Mouse (Mus musculus): ENCODE measurements at regions not wholly inside any gene's neighbourhood (a gene's known extent, or its start where the extent isn't known, plus 50 kb on each side); places are given as distances from the start of the nearest gene placed in this dataset.
"Not testable (repeated sequence)": the region's sequence is repeated elsewhere in the genome, so short reads cannot be mapped to it uniquely, and the experiment has no call there.

GRCm38 (mm10) chr16:26860566-26860965, 130.9 kb downstream of the Gmnc start:
- Histone ChIP-seq H3K27me3 (ENCODE audit: insufficient read depth, low read length) (no peaks in the 10 kb centered on the region), H3K9me3 (ENCODE audit: low read length) (peaks cover 20% of the 10 kb centered on the region), H3K36me3 (ENCODE audit: insufficient read depth, low read length) (no peaks in the 10 kb centered on the region), H3K4me3 (replicated peaks; ENCODE audit: low read length) (no peak overlapping the region), H3K4me1 (replicated peaks; ENCODE audit: low read depth, low read length) (no peaks in the 10 kb centered on the region)
- TF ChIP-seq CTCF (conservative IDR thresholded peaks at IDR 0.05; ENCODE audit: low read length) = no peak
- TF ChIP-seq POU5F1 (IDR thresholded peaks at IDR 0.05; ENCODE audit: borderline replicate concordance, low read length) = no peak
- TF ChIP-seq NANOG (IDR thresholded peaks at IDR 0.05; ENCODE audit: borderline replicate concordance, low read length) = no peak

GRCm38 (mm10) chr16:26849191-26849590, 142.3 kb downstream of the Gmnc start:
- no peaks in the 10 kb centered on the region for H3K9me3 ChIP-seq (ENCODE audit: low read length)
- no peaks in the 10 kb centered on the region for H3K36me3 ChIP-seq (ENCODE audit: insufficient read depth, low read length)
- no peaks in the 10 kb centered on the region for H3K27me3 ChIP-seq (ENCODE audit: insufficient read depth, low read length)
- H3K4me3 ChIP-seq (replicated peaks; ENCODE audit: low read length) = no peak overlapping the region
- no peaks in the 10 kb centered on the region for H3K4me1 ChIP-seq (replicated peaks; ENCODE audit: low read depth, low read length)
- no peak for TF ChIP-seq NANOG (IDR thresholded peaks at IDR 0.05; ENCODE audit: borderline replicate concordance, low read length)
- no peak for TF ChIP-seq CTCF (conservative IDR thresholded peaks at IDR 0.05; ENCODE audit: low read length)
- no peak for TF ChIP-seq POU5F1 (IDR thresholded peaks at IDR 0.05; ENCODE audit: borderline replicate concordance, low read length)

- TF ChIP-seq POU5F1 (IDR thresholded peaks at IDR 0.05; ENCODE audit: borderline replicate concordance, low read length) = no peak
- no peak for TF ChIP-seq NANOG (IDR thresholded peaks at IDR 0.05; ENCODE audit: borderline replicate concordance, low read length)
- no peak for TF ChIP-seq CTCF (conservative IDR thresholded peaks at IDR 0.05; ENCODE audit: low read length)
- Histone ChIP-seq H3K4me1 (replicated peaks; ENCODE audit: low read depth, low read length) (no peaks in the 10 kb centered on the region), H3K4me3 (replicated peaks; ENCODE audit: low read length) (no peak overlapping the region), H3K9me3 (ENCODE audit: low read length) (no peaks in the 10 kb centered on the region), H3K36me3 (ENCODE audit: insufficient read depth, low read length) (no peaks in the 10 kb centered on the region), H3K27me3 (ENCODE audit: insufficient read depth, low read length) (no peaks in the 10 kb centered on the region)
These were observed 164.4 kb downstream of the Gmnc start for GRCm38 (mm10) chr16:26827006-26827405.

- not testable (repeated sequence) for H3K27me3 ChIP-seq (ENCODE audit: insufficient read depth, low read length); H3K4me1 ChIP-seq (replicated peaks; ENCODE audit: low read depth, low read length); H3K9me3 ChIP-seq (ENCODE audit: low read length); H3K4me3 ChIP-seq (replicated peaks; ENCODE audit: low read length); H3K36me3 ChIP-seq (ENCODE audit: insufficient read depth, low read length)
These were observed 180.3 kb downstream of the Gmnc start for GRCm38 (mm10) chr16:26811201-26811600.

GRCm38 (mm10) chr16:26805426-26805825, 186.0 kb downstream of the Gmnc start:
- TF ChIP-seq CTCF (conservative IDR thresholded peaks at IDR 0.05; ENCODE audit: low read length) = no peak
- no peak for TF ChIP-seq NANOG (IDR thresholded peaks at IDR 0.05; ENCODE audit: borderline replicate concordance, low read length)
- Histone ChIP-seq H3K9me3 (ENCODE audit: low read length) (no peaks in the 10 kb centered on the region), H3K4me1 (replicated peaks; ENCODE audit: low read depth, low read length) (no peaks in the 10 kb centered on the region), H3K27me3 (ENCODE audit: insufficient read depth, low read length) (no peaks in the 10 kb centered on the region), H3K36me3 (ENCODE audit: insufficient read depth, low read length) (no peaks in the 10 kb centered on the region), H3K4me3 (replicated peaks; ENCODE audit: low read length) (no peak overlapping the region)

GRCm38 (mm10) chr16:26787042-26787620, 204.3 kb downstream of the Gmnc start:
- TF ChIP-seq POU5F1 (IDR thresholded peaks at IDR 0.05; ENCODE audit: borderline replicate concordance, low read length) = no peak
- TF ChIP-seq NANOG (IDR thresholded peaks at IDR 0.05; ENCODE audit: borderline replicate concordance, low read length) = no peak
- TF ChIP-seq CTCF (conservative IDR thresholded peaks at IDR 0.05; ENCODE audit: low read length) = no peak
- Histone ChIP-seq H3K27me3 (ENCODE audit: insufficient read depth, low read length) (no peaks in the 10 kb centered on the region), H3K36me3 (ENCODE audit: insufficient read depth, low read length) (no peaks in the 10 kb centered on the region), H3K9me3 (ENCODE audit: low read length) (no peaks in the 10 kb centered on the region), H3K4me3 (replicated peaks; ENCODE audit: low read length) (no peak overlapping the region), H3K4me1 (replicated peaks; ENCODE audit: low read depth, low read length) (no peaks in the 10 kb centered on the region)

- Histone ChIP-seq H3K27me3 (ENCODE audit: insufficient read depth, low read length) (no peaks in the 10 kb centered on the region), H3K36me3 (ENCODE audit: insufficient read depth, low read length) (no peaks in the 10 kb centered on the region), H3K9me3 (ENCODE audit: low read length) (no peaks in the 10 kb centered on the region), H3K4me1 (replicated peaks; ENCODE audit: low read depth, low read length) (no peaks in the 10 kb centered on the region), H3K4me3 (replicated peaks; ENCODE audit: low read length) (no peak overlapping the region)
- TF ChIP-seq CTCF (conservative IDR thresholded peaks at IDR 0.05; ENCODE audit: low read length) (peak; percentile 19; the same call in 1 of the 2 replicates), NANOG (IDR thresholded peaks at IDR 0.05; ENCODE audit: borderline replicate concordance, low read length) (no peak)
These were observed 200.8 kb downstream of the Il1rap start for GRCm38 (mm10) chr16:26782331-26782730.
